Mouse (Mus musculus) gastrocnemius, postnatal 4 days (tissue): ENCODE data around the gene Kcnk4. TPM values are rescaled to one million over a fixed set of nuclear protein-coding genes. Genes with fewer than 3 reads are reported as not detected.
"Not testable (repeated sequence)": the region's sequence is repeated elsewhere in the genome, so short reads cannot be mapped to it uniquely, and the experiment has no call there.

Source experiments
- DNase-seq, 2 experiments: peaks; one replicate each; pipeline ENCODE4 v3.0.0; 2021 to 2022; ENCODE audit warnings: low spot score in 2 of 2, mixed read lengths in 2 of 2
- total RNA-seq, 2 experiments: library from RNA; stranded (reverse); gene quantifications; 2 replicates each; pipeline ENCODE4 v1.2.3; 2021

Gene Kcnk4
- total RNA-seq, 2 experiments from 2014 or later, result 0.39 TPM; not detected in 1

- no peak for DNase-seq
Measured at GRCm38 (mm10) chr19:6918321-6918720, 16.0 kb downstream of the Kcnk4 start.

GRCm38 (mm10) chr19:6916496-6916895 lies 17.8 kb downstream of the Kcnk4 start:
- DNase-seq, result peak in 1 of 2 experiments; percentile 16

GRCm38 (mm10) chr19:6915276-6915675 lies 19.0 kb downstream of the Kcnk4 start:
- no peak for DNase-seq

GRCm38 (mm10) chr19:6914540-6914939 lies 19.8 kb downstream of the Kcnk4 start:
- DNase-seq, result no peak

GRCm38 (mm10) chr19:6913991-6914390 lies 20.3 kb downstream of the Kcnk4 start:
- peak in 1 of 2 experiments; percentile 40 for DNase-seq

GRCm38 (mm10) chr19:6913036-6913435 lies 21.3 kb downstream of the Kcnk4 start:
- no peak for DNase-seq

- DNase-seq, result no peak
Measured at GRCm38 (mm10) chr19:6912205-6912970, 21.9 kb downstream of the Kcnk4 start.

- DNase-seq, result no peak
Measured at GRCm38 (mm10) chr19:6911101-6912074, 22.9 kb downstream of the Kcnk4 start.

- DNase-seq, result peak in 1 of 2 experiments; percentile 60
Measured at GRCm38 (mm10) chr19:6910306-6910705, 24.0 kb downstream of the Kcnk4 start.

- peak; percentile 76 to 90 for DNase-seq
Measured at GRCm38 (mm10) chr19:6909507-6910289, 24.6 kb downstream of the Kcnk4 start, which contains the start of the genes Trmt112 and Prdx5. TSS of gene Trmt112 (plus strand) at chr19:6909698. TSS of gene Prdx5 (minus strand) at chr19:6910106.

GRCm38 (mm10) chr19:6909021-6909420 lies 25.3 kb downstream of the Kcnk4 start:
- DNase-seq, result no peak

GRCm38 (mm10) chr19:6907811-6908540 lies 26.3 kb downstream of the Kcnk4 start:
- DNase-seq, result no peak

GRCm38 (mm10) chr19:6907094-6907493 lies 27.2 kb downstream of the Kcnk4 start:
- no peak for DNase-seq

- no peak for DNase-seq
Measured at GRCm38 (mm10) chr19:6906199-6906598, 28.1 kb downstream of the Kcnk4 start.

- DNase-seq, result no peak
Measured at GRCm38 (mm10) chr19:6905498-6906159, 28.7 kb downstream of the Kcnk4 start.

- no peak for DNase-seq
Measured at GRCm38 (mm10) chr19:6904846-6905245, 29.5 kb downstream of the Kcnk4 start.

GRCm38 (mm10) chr19:6903031-6903430 lies 31.3 kb downstream of the Kcnk4 start:
- no peak for DNase-seq

GRCm38 (mm10) chr19:6899641-6900040 lies 34.7 kb downstream of the Kcnk4 start:
- no peak for DNase-seq

GRCm38 (mm10) chr19:6895608-6896305 lies 38.6 kb downstream of the Kcnk4 start:
- not testable (repeated sequence) for DNase-seq
